Mouse (Mus musculus) c-Kit-positive CD71-positive TER-119-positive erythroid progenitor cells, embryonic 14.5 days (primary cell): Measurements from ENCODE around the gene Aldh1a1.
"Not testable (repeated sequence)": the region's sequence is repeated elsewhere in the genome, so short reads cannot be mapped to it uniquely, and the experiment has no call there.

Experiments
- DNase-seq: peaks from one replicate; pipeline ENCODE4 v3.0.0-alpha.2; 2013; ENCODE audit warnings: low spot score

Aldh1a1 gene

GRCm38 (mm10) chr19:20492491-20492890 lies at the start of gene Aldh1a1:
Gene Aldh1a1, plus strand, starts transcription at chr19:20492715.
- no peak for DNase-seq

- DNase-seq: no peak
Measured at GRCm38 (mm10) chr19:20447807-20448206, 44.7 kb upstream of the Aldh1a1 start.

- no peak for DNase-seq
Measured at GRCm38 (mm10) chr19:20449546-20449945, 43.0 kb upstream of the Aldh1a1 start.

- DNase-seq: no peak
Measured at GRCm38 (mm10) chr19:20451045-20451444, 41.5 kb upstream of the Aldh1a1 start.

- DNase-seq: no peak
Measured at GRCm38 (mm10) chr19:20484497-20484896, 8.0 kb upstream of the Aldh1a1 start.

- no peak for DNase-seq
Measured at GRCm38 (mm10) chr19:20491950-20492349, 565 bp upstream of the Aldh1a1 start.

GRCm38 (mm10) chr19:20496476-20496875 lies 4.0 kb downstream of the Aldh1a1 start:
- DNase-seq: no peak

GRCm38 (mm10) chr19:20505359-20505758 lies 12.8 kb downstream of the Aldh1a1 start:
- no peak for DNase-seq

- no peak for DNase-seq
Measured at GRCm38 (mm10) chr19:20506936-20507615, 14.6 kb downstream of the Aldh1a1 start.

- DNase-seq: no peak
Measured at GRCm38 (mm10) chr19:20508609-20509008, 16.1 kb downstream of the Aldh1a1 start.

GRCm38 (mm10) chr19:20511971-20512370 lies 19.5 kb downstream of the Aldh1a1 start:
- DNase-seq: no peak

- DNase-seq: no peak
Measured at GRCm38 (mm10) chr19:20513181-20513580, 20.7 kb downstream of the Aldh1a1 start.

GRCm38 (mm10) chr19:20513688-20514361 lies 21.3 kb downstream of the Aldh1a1 start:
- no peak for DNase-seq

GRCm38 (mm10) chr19:20516481-20516880 lies 24.0 kb downstream of the Aldh1a1 start:
- DNase-seq: no peak

GRCm38 (mm10) chr19:20529156-20529555 lies 36.6 kb downstream of the Aldh1a1 start:
- DNase-seq: not testable (repeated sequence)

GRCm38 (mm10) chr19:20529921-20530696 lies 37.6 kb downstream of the Aldh1a1 start:
- DNase-seq: no peak

GRCm38 (mm10) chr19:20536538-20536937 lies 44.0 kb downstream of the Aldh1a1 start:
- no peak for DNase-seq

- DNase-seq: no peak
Measured at GRCm38 (mm10) chr19:20541044-20541443, 48.5 kb downstream of the Aldh1a1 start.

GRCm38 (mm10) chr19:20541924-20542323 lies 49.4 kb downstream of the Aldh1a1 start:
- no peak for DNase-seq

GRCm38 (mm10) chr19:20543816-20544215 lies 51.3 kb downstream of the Aldh1a1 start:
- no peak for DNase-seq

- DNase-seq: no peak
Measured at GRCm38 (mm10) chr19:20544941-20545340, 52.4 kb downstream of the Aldh1a1 start.

- no peak for DNase-seq
Measured at GRCm38 (mm10) chr19:20547025-20547424, 54.5 kb downstream of the Aldh1a1 start.

GRCm38 (mm10) chr19:20549409-20549808 lies 56.9 kb downstream of the Aldh1a1 start:
- no peak for DNase-seq
